Mouse (Mus musculus) regulatory T cell (primary cell): ENCODE data around the gene Rcn1.

Experiments used
- in situ Hi-C: fragments of 300-600 bp; cut with MboI, MseI; formaldehyde crosslinking; loops from one replicate; pipeline ENCODE4 v1.15.1; 2025; ENCODE audit warnings: high pct_unique_total_duplicates

The Rcn1 gene

GRCm38 (mm10) chr2:105397446-105398211 is 1.5 kb downstream of the Rcn1 start:
- in situ Hi-C loops, result no loop called here

GRCm38 (mm10) chr2:105396066-105396465 is 3.1 kb downstream of the Rcn1 start:
- in situ Hi-C loops, result no loop called here

- in situ Hi-C loops, result no loop called here
These were observed 4.7 kb downstream of the Rcn1 start for GRCm38 (mm10) chr2:105394375-105394774.

GRCm38 (mm10) chr2:105392514-105392913 is 6.6 kb downstream of the Rcn1 start:
- in situ Hi-C loops, result no loop called here

- in situ Hi-C loops, result no loop called here
These were observed 7.7 kb downstream of the Rcn1 start for GRCm38 (mm10) chr2:105391414-105391784.

GRCm38 (mm10) chr2:105390653-105391413 is 8.3 kb downstream of the Rcn1 start:
- in situ Hi-C loops, result no loop called here

GRCm38 (mm10) chr2:105389007-105389890 is 9.9 kb downstream of the Rcn1 start:
- in situ Hi-C loops, result loop anchor here (5.0 kb wide), 1 partner anchor 812 kb away; no protein-coding TSS in a partner anchor

- in situ Hi-C loops, result loop anchor here (5.0 kb wide), 1 partner anchor 809 kb away; no protein-coding TSS in a partner anchor
These were observed 12.7 kb downstream of the Rcn1 start for GRCm38 (mm10) chr2:105386418-105386817.

GRCm38 (mm10) chr2:105384998-105385397 is 14.1 kb downstream of the Rcn1 start:
- in situ Hi-C loops, result loop anchor here (5.0 kb wide), 1 partner anchor 808 kb away; no protein-coding TSS in a partner anchor

GRCm38 (mm10) chr2:105383063-105383462 is 16.1 kb downstream of the Rcn1 start:
- in situ Hi-C loops, result no loop called here

- in situ Hi-C loops, result no loop called here
These were observed 18.3 kb downstream of the Rcn1 start for GRCm38 (mm10) chr2:105380757-105381319.

- in situ Hi-C loops, result no loop called here
These were observed 19.4 kb downstream of the Rcn1 start for GRCm38 (mm10) chr2:105379682-105380081.

GRCm38 (mm10) chr2:105375705-105376104 is 23.4 kb downstream of the Rcn1 start:
- in situ Hi-C loops, result no loop called here

- in situ Hi-C loops, result no loop called here
These were observed 23.9 kb downstream of the Rcn1 start for GRCm38 (mm10) chr2:105375261-105375660.

- in situ Hi-C loops, result no loop called here
These were observed 25.5 kb downstream of the Rcn1 start for GRCm38 (mm10) chr2:105373658-105374057.

GRCm38 (mm10) chr2:105372727-105373126 is 26.4 kb downstream of the Rcn1 start:
- in situ Hi-C loops, result no loop called here

- in situ Hi-C loops, result no loop called here
These were observed 27.0 kb downstream of the Rcn1 start for GRCm38 (mm10) chr2:105372156-105372555.

GRCm38 (mm10) chr2:105370698-105371097 is 28.4 kb downstream of the Rcn1 start:
- in situ Hi-C loops, result no loop called here

GRCm38 (mm10) chr2:105370240-105370639 is 28.9 kb downstream of the Rcn1 start:
- in situ Hi-C loops, result no loop called here

- in situ Hi-C loops, result no loop called here
These were observed 31.5 kb downstream of the Rcn1 start for GRCm38 (mm10) chr2:105367623-105368022.

- in situ Hi-C loops, result no loop called here
These were observed 41.1 kb downstream of the Rcn1 start for GRCm38 (mm10) chr2:105358040-105358439.
